Mouse (Mus musculus) testis, adult 2 months (tissue): ENCODE results near the gene Sytl2.

Experiments used
- CTCF ChIP-seq: fragments of 200-500 bp; IDR thresholded peaks from 2 replicates; pipeline ENCODE4 v1.5.1; 2012; ENCODE audit warnings: low read depth, mild to moderate bottlenecking, inconsistent platforms, low read length, moderate library complexity; ENCODE audit not compliant: control insufficient read depth, insufficient read depth, insufficient replicate concordance
- POLR2A ChIP-seq: fragments of 200-500 bp; IDR thresholded peaks from 2 replicates; pipeline ENCODE4 v1.6.1; 2012; ENCODE audit warnings: low read depth, mild to moderate bottlenecking, inconsistent platforms, low read length, moderate library complexity; ENCODE audit not compliant: control insufficient read depth

GRCm38 (mm10) chr7:90456845-90457468 lies 154.9 kb downstream of the Sytl2 start, which contains the start of gene Tmem126a:
- peak; percentile 24; the same call in 1 of the 2 replicates for TF ChIP-seq CTCF
- peak; percentile 78 for TF ChIP-seq POLR2A
